Mouse (Mus musculus) megakaryocyte, embryonic 14.5 days (primary cell): Measurements from ENCODE around the gene Abtb2.

Source experiments
- FLI1 ChIP-seq: IDR thresholded peaks from 2 replicates; pipeline ENCODE4 v1.6.1; 2012; ENCODE audit warnings: low read length, inconsistent platforms, mixed read lengths
- GATA1 ChIP-seq: IDR thresholded peaks from 3 replicates; pipeline ENCODE4 v1.6.1; 2012; ENCODE audit warnings: mixed read lengths, low read length, inconsistent platforms, borderline replicate concordance

DNA sequence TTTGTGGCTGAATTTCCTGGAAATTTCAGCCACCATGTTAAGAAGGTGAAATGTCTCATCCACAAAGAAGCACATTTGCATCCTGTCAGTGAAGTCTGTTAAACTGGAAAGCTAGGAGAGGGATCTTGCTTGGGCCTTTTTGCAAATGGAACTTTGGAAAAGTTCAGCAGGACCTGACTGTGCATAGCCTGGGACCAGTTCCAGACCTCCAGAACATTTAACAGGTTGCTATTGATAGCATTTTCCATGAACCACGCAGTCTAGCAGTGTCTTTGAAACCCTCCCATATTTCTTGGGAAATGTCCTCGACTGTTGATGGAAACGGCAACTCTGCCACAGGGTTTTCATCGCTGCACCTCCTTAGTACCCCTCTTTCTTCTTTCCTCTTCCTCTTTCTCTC, 23.3 kb downstream of the Abtb2 start:
- TF ChIP-seq GATA1 = no peak
- no peak for TF ChIP-seq FLI1
